Mouse (Mus musculus): ENCODE measurements around the gene Phf21a. TPM values are rescaled to one million over a fixed set of nuclear protein-coding genes. Genes with fewer than 3 reads are reported as not detected.

Gene Phf21a
- 32.3 and 35.4 TPM in 2 replicates for polyA plus RNA-seq (2014; fragmentation: Nextera tagmentation; extraction: Ambion mirVana)

- H3K4me2 ChIP-seq (ENCODE audit: low read length), result no peak within 1 kb of the TSS
- no peak for DNase-seq
- no peaks in the 10 kb centered on the region for H3K9me3 ChIP-seq (ENCODE audit: control insufficient read depth, low read length)
- no peaks in the 10 kb centered on the region for H3K4me1 ChIP-seq (ENCODE audit: control insufficient read depth, insufficient read depth, low read length)
- WGBS, result 86% methylated on average over 2 of the region's 2 CpGs
- H3K27me3 ChIP-seq (ENCODE audit: control insufficient read depth, insufficient read depth, low read length), result no peaks in the 10 kb centered on the region
- H3K27ac ChIP-seq (replicated peaks; ENCODE audit: low read depth, low read length), result no peak within 1 kb of the TSS
- ATAC-seq (ENCODE audit: low FRiP score, low TSS enrichment), result no peak
- H3K36me3 ChIP-seq (ENCODE audit: control insufficient read depth, insufficient read depth, low read length), result no peaks in the 10 kb centered on the region
- H3K4me3 ChIP-seq (replicated peaks; ENCODE audit: low read depth, low read length), result no peak within 1 kb of the TSS
- no peak within 1 kb of the TSS for H3K9ac ChIP-seq (replicated peaks; ENCODE audit: low read length)
Measured at GRCm38 (mm10) chr2:92092817-92093216, at the start of gene Phf21a. Gene Phf21a, plus strand, starts transcription at chr2:92093117.

DNA sequence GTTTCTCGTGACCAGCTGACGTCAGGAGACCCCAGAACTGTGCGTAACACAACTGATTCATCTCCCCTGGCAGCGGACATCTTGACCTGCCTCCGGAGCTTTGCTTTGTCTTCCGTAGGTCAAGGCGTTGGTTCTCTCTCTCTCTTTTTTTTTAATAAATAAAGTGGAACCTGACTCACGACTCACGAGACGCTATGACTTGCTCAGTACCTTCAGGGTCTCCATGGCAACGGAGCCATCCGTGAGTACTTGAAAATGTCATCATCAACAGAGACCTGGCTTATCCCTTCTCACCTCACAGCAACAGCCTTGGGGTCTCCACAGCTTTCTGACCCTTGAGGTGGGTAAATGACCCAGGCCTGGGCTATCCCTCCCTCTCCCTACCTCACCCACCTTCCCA, 49.6 kb upstream of the Phf21a start:
- H3K4me1 ChIP-seq (ENCODE audit: control insufficient read depth, insufficient read depth, low read length), result no peaks in the 10 kb centered on the region
- no peaks in the 10 kb centered on the region for H3K27me3 ChIP-seq (ENCODE audit: control insufficient read depth, insufficient read depth, low read length)
- H3K36me3 ChIP-seq (ENCODE audit: control insufficient read depth, insufficient read depth, low read length), result no peaks in the 10 kb centered on the region
- 82% methylated on average over 12 of the region's 12 CpGs for WGBS
- H3K9me3 ChIP-seq (ENCODE audit: control insufficient read depth, low read length), result no peaks in the 10 kb centered on the region
- ATAC-seq (ENCODE audit: low FRiP score, low TSS enrichment), result no peak
- H3K4me3 ChIP-seq (replicated peaks; ENCODE audit: low read depth, low read length), result no peak overlapping the region
- no peak overlapping the region for H3K27ac ChIP-seq (replicated peaks; ENCODE audit: low read depth, low read length)
- DNase-seq, result peak; percentile 41
- H3K4me2 ChIP-seq (ENCODE audit: low read length), result no peak overlapping the region
- no peak overlapping the region for H3K9ac ChIP-seq (replicated peaks; ENCODE audit: low read length)

DNA sequence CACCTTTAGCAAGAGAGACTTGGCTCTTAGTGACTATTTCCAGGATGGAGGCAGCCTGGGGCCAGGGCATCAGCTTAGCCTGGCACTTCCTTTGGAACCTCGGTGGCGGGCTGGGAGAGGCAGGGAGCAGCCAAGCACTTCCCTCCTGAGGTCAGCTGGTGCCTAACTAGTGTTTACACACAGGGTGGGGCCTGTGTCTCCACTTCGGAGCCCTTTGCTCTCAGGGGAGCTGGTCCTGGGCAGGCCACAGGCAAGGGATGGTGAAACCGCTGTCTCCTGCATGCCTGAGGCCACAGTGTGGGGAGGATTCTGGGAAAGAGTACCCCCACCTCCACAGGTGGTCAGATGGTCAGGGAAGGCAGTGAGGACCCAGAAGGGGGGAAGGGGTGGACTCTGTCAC, 45.3 kb upstream of the Phf21a start:
- H3K27me3 ChIP-seq (ENCODE audit: control insufficient read depth, insufficient read depth, low read length), result no peaks in the 10 kb centered on the region
- no peaks in the 10 kb centered on the region for H3K36me3 ChIP-seq (ENCODE audit: control insufficient read depth, insufficient read depth, low read length)
- no peak overlapping the region for H3K4me3 ChIP-seq (replicated peaks; ENCODE audit: low read depth, low read length)
- no peaks in the 10 kb centered on the region for H3K9me3 ChIP-seq (ENCODE audit: control insufficient read depth, low read length)
- ATAC-seq (ENCODE audit: low FRiP score, low TSS enrichment), result no peak
- no peak overlapping the region for H3K27ac ChIP-seq (replicated peaks; ENCODE audit: low read depth, low read length)
- 31% methylated on average over 4 of the region's 4 CpGs for WGBS
- H3K9ac ChIP-seq (replicated peaks; ENCODE audit: low read length), result no peak overlapping the region
- no peak overlapping the region for H3K4me2 ChIP-seq (ENCODE audit: low read length)
- no peaks in the 10 kb centered on the region for H3K4me1 ChIP-seq (ENCODE audit: control insufficient read depth, insufficient read depth, low read length)
- DNase-seq, result no peak

DNA sequence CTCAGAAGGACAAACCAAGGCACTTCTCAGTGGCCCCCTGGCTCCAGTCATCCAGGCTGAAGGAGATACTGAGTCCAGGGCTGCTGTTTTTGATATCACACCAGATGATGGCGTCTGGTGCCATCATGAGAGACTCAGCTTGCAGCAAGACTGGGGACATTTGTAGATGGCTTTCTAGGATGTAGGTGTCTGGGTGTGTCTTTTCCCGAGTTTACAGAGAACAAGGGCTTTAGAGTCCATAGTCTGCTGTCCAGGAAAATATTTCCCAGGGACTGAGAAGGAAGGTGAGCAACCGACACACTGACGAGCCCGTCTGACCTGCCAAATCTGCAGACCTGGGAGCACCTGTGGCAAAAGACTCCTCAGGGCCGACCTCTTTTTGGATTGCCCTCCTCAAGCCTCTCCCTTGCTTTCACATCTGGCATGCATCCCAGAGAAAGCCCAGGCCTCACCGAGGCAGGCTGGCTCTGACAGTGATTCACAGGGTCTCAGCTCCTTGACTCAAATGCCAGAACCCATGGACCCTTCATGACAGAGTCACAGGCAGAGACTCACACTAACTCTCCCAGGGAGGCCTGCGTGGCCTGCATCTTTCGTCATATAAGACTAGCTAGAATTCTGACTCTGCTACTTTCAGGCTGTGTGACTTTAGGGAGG, 44.8 kb upstream of the Phf21a start:
- Histone ChIP-seq H3K4me3 (replicated peaks; ENCODE audit: low read depth, low read length) (no peak overlapping the region), H3K4me1 (ENCODE audit: control insufficient read depth, insufficient read depth, low read length) (no peaks in the 10 kb centered on the region), H3K27me3 (ENCODE audit: control insufficient read depth, insufficient read depth, low read length) (no peaks in the 10 kb centered on the region), H3K27ac (replicated peaks; ENCODE audit: low read depth, low read length) (no peak overlapping the region), H3K9ac (replicated peaks; ENCODE audit: low read length) (no peak overlapping the region), H3K4me2 (ENCODE audit: low read length) (no peak overlapping the region), H3K9me3 (ENCODE audit: control insufficient read depth, low read length) (no peaks in the 10 kb centered on the region), H3K36me3 (ENCODE audit: control insufficient read depth, insufficient read depth, low read length) (no peaks in the 10 kb centered on the region)
- no peak for ATAC-seq (ENCODE audit: low FRiP score, low TSS enrichment)
- 79% methylated on average over 9 of the region's 9 CpGs for WGBS
- DNase-seq, result no peak

DNA sequence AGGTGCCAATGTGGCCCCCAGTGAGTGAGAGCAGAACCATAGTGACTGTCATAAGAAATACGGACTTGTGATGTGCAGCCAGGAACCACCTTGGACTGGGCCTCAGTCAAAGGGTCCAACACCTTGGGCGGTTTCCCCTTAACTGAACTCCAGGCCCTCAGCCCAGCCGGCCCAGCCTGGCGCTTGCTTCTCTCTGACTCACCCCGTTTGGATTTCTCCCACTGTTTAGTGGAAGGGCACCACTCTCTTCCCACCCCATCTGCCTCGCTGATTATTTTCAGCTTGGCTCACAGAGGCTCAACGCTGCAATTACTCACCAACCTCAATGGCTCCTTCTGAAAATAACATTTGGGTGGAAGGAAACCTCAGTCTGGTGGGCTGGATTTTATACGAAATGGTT, 40.7 kb upstream of the Phf21a start:
- Histone ChIP-seq H3K4me2 (ENCODE audit: low read length) (no peak overlapping the region), H3K4me3 (replicated peaks; ENCODE audit: low read depth, low read length) (no peak overlapping the region), H3K9me3 (ENCODE audit: control insufficient read depth, low read length) (no peaks in the 10 kb centered on the region), H3K9ac (replicated peaks; ENCODE audit: low read length) (no peak overlapping the region), H3K27me3 (ENCODE audit: control insufficient read depth, insufficient read depth, low read length) (peaks cover 19% of the 10 kb centered on the region), H3K27ac (replicated peaks; ENCODE audit: low read depth, low read length) (no peak overlapping the region), H3K4me1 (ENCODE audit: control insufficient read depth, insufficient read depth, low read length) (peaks cover 9% of the 10 kb centered on the region), H3K36me3 (ENCODE audit: control insufficient read depth, insufficient read depth, low read length) (no peaks in the 10 kb centered on the region)
- WGBS, result 91% methylated on average over 8 of the region's 8 CpGs
- ATAC-seq (ENCODE audit: low FRiP score, low TSS enrichment) (no peak), DNase-seq (no peak)

GRCm38 (mm10) chr2:92052754-92053153, 40.2 kb upstream of the Phf21a start:
- Histone ChIP-seq H3K36me3 (ENCODE audit: control insufficient read depth, insufficient read depth, low read length) (no peaks in the 10 kb centered on the region), H3K27me3 (ENCODE audit: control insufficient read depth, insufficient read depth, low read length) (peaks cover 19% of the 10 kb centered on the region), H3K4me1 (ENCODE audit: control insufficient read depth, insufficient read depth, low read length) (peaks cover 9% of the 10 kb centered on the region), H3K4me2 (ENCODE audit: low read length) (no peak overlapping the region), H3K9me3 (ENCODE audit: control insufficient read depth, low read length) (no peaks in the 10 kb centered on the region), H3K4me3 (replicated peaks; ENCODE audit: low read depth, low read length) (no peak overlapping the region), H3K27ac (replicated peaks; ENCODE audit: low read depth, low read length) (no peak overlapping the region), H3K9ac (replicated peaks; ENCODE audit: low read length) (no peak overlapping the region)
- DNase-seq (peak; percentile 23), ATAC-seq (ENCODE audit: low FRiP score, low TSS enrichment) (no peak)
- WGBS, result 58% methylated on average over 2 of the region's 2 CpGs

- 2% methylated on average over 38 of the region's 38 CpGs for WGBS
- H3K4me2 ChIP-seq (ENCODE audit: low read length), result peak overlapping the region; percentile 79
- peak overlapping the region; percentile 36 for H3K4me3 ChIP-seq (replicated peaks; ENCODE audit: low read depth, low read length)
- H3K9me3 ChIP-seq (ENCODE audit: control insufficient read depth, low read length), result no peaks in the 10 kb centered on the region
- no peak overlapping the region for H3K27ac ChIP-seq (replicated peaks; ENCODE audit: low read depth, low read length)
- peaks cover 14% of the 10 kb centered on the region for H3K4me1 ChIP-seq (ENCODE audit: control insufficient read depth, insufficient read depth, low read length)
- no peak for ATAC-seq (ENCODE audit: low FRiP score, low TSS enrichment)
- no peaks in the 10 kb centered on the region for H3K36me3 ChIP-seq (ENCODE audit: control insufficient read depth, insufficient read depth, low read length)
- H3K27me3 ChIP-seq (ENCODE audit: control insufficient read depth, insufficient read depth, low read length), result peaks cover 22% of the 10 kb centered on the region
- DNase-seq, result peak; percentile 94
- H3K9ac ChIP-seq (replicated peaks; ENCODE audit: low read length), result peak overlapping the region; percentile 14; the same call in 1 of the 2 replicates
Measured at GRCm38 (mm10) chr2:92055101-92055813, 37.7 kb upstream of the Phf21a start.

- Histone ChIP-seq H3K9me3 (ENCODE audit: control insufficient read depth, low read length) (no peaks in the 10 kb centered on the region), H3K9ac (replicated peaks; ENCODE audit: low read length) (peak overlapping the region; percentile 14; the same call in 1 of the 2 replicates), H3K4me3 (replicated peaks; ENCODE audit: low read depth, low read length) (peak overlapping the region; percentile 36), H3K36me3 (ENCODE audit: control insufficient read depth, insufficient read depth, low read length) (no peaks in the 10 kb centered on the region), H3K4me2 (ENCODE audit: low read length) (peak overlapping the region; percentile 79), H3K4me1 (ENCODE audit: control insufficient read depth, insufficient read depth, low read length) (peaks cover 14% of the 10 kb centered on the region), H3K27ac (replicated peaks; ENCODE audit: low read depth, low read length) (no peak overlapping the region), H3K27me3 (ENCODE audit: control insufficient read depth, insufficient read depth, low read length) (peaks cover 25% of the 10 kb centered on the region)
- ATAC-seq (ENCODE audit: low FRiP score, low TSS enrichment) (peak; percentile 44; the same call in 1 of the 2 replicates), DNase-seq (peak; percentile 81)
- WGBS, result 2% methylated on average over 14 of the region's 14 CpGs
Measured at GRCm38 (mm10) chr2:92055831-92056236, 37.1 kb upstream of the Phf21a start.

DNA sequence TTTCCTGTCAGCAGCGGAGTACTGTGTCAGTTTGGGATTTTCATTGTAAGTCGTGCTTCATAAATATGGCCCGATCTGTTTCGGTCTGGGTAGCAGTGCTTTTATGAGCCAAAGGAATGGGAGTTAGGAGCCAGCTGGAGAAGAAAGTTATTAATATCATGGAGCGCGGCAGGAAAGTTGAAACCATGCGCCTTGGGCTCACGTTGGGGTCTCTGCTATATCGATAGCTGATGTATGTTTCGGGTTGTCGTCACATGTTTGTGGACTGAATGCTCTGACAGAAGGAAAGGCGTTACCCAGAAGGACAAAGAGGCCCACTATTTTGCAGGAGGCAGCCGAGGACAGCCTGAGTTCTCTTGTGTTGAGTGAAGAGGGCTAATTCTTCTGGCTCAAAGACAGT, 36.2 kb upstream of the Phf21a start:
- H3K36me3 ChIP-seq (ENCODE audit: control insufficient read depth, insufficient read depth, low read length), result no peaks in the 10 kb centered on the region
- DNase-seq (no peak), ATAC-seq (ENCODE audit: low FRiP score, low TSS enrichment) (no peak)
- H3K4me1 ChIP-seq (ENCODE audit: control insufficient read depth, insufficient read depth, low read length), result peaks cover 14% of the 10 kb centered on the region
- peaks cover 30% of the 10 kb centered on the region for H3K27me3 ChIP-seq (ENCODE audit: control insufficient read depth, insufficient read depth, low read length)
- WGBS, result 83% methylated on average over 13 of the region's 13 CpGs
- H3K4me2 ChIP-seq (ENCODE audit: low read length), result no peak overlapping the region
- H3K9ac ChIP-seq (replicated peaks; ENCODE audit: low read length), result no peak overlapping the region
- no peak overlapping the region for H3K4me3 ChIP-seq (replicated peaks; ENCODE audit: low read depth, low read length)
- no peak overlapping the region for H3K27ac ChIP-seq (replicated peaks; ENCODE audit: low read depth, low read length)
- H3K9me3 ChIP-seq (ENCODE audit: control insufficient read depth, low read length), result no peaks in the 10 kb centered on the region
